ENCODE assay signal across 10 mouse cellular contexts in genomic region chr13:44868037-44868650, GRCm38 (mm10).
DNase-seq lines count a peak whose midpoint lies in the region; ATAC-seq lines count a peak whose summit lies in the region.
"Had no signal": no experiment of that assay in that cellular context is flagged by ENCODE, and none has a peak within 500 bp of the region (broad histone marks: within the 10 kb centered on the region; RNA-seq: fewer than 3 reads in every experiment).

No protein-coding gene starts in this region.

- H3K27me3 ChIP-seq in midbrain, embryonic 12.5 days: no peaks in the 10 kb centered on the region
- no peaks in the 10 kb centered on the region for H3K27me3 ChIP-seq in midbrain, embryonic 11.5 days (ENCODE audit: control insufficient read depth, insufficient read depth, low read length)
- no peaks in the 10 kb centered on the region for H3K27me3 ChIP-seq in heart, embryonic 10.5 days (ENCODE audit: insufficient read depth, poor library complexity, severe bottlenecking)
- H3K27me3 ChIP-seq: embryonic facial prominence, embryonic 12.5 days had no signal

- peak overlapping the region; percentile 35; the same call in 1 of the 2 replicates for H3K27ac ChIP-seq in midbrain, embryonic 12.5 days (replicated peaks)
- no peak overlapping the region for H3K27ac ChIP-seq in midbrain, embryonic 11.5 days (ENCODE audit: low read depth, low read length)
- H3K27ac ChIP-seq in heart, embryonic 10.5 days: no peak overlapping the region
- H3K27ac ChIP-seq: embryonic facial prominence, embryonic 12.5 days had no signal

- H3K36me3 ChIP-seq in midbrain, embryonic 12.5 days: no peaks in the 10 kb centered on the region
- no peaks in the 10 kb centered on the region for H3K36me3 ChIP-seq in midbrain, embryonic 11.5 days (ENCODE audit: control insufficient read depth, insufficient read depth, low read length)
- H3K36me3 ChIP-seq in heart, embryonic 10.5 days: no peaks in the 10 kb centered on the region
- H3K36me3 ChIP-seq: embryonic facial prominence, embryonic 12.5 days had no signal

- 0 out of 2 replicates have a peak, but pooled peaks cover 7% of the 10 kb centered on the region for H3K9me3 ChIP-seq in midbrain, embryonic 12.5 days
- H3K9me3 ChIP-seq in midbrain, embryonic 11.5 days (ENCODE audit: control insufficient read depth, low read length): no peaks in the 10 kb centered on the region
- H3K9me3 ChIP-seq in heart, embryonic 10.5 days: no peaks in the 10 kb centered on the region
- H3K9me3 ChIP-seq: embryonic facial prominence, embryonic 12.5 days; G1E had no signal

- 76% methylated on average over 4 of the region's 4 CpGs for WGBS in midbrain, embryonic 12.5 days
- 78% methylated on average over 4 of the region's 4 CpGs for WGBS in midbrain, embryonic 11.5 days
- WGBS in heart, embryonic 10.5 days: 72% methylated on average over 4 of the region's 4 CpGs

- H3K9ac ChIP-seq in midbrain, embryonic 12.5 days (replicated peaks): no peak overlapping the region
- no peak overlapping the region for H3K9ac ChIP-seq in midbrain, embryonic 11.5 days (ENCODE audit: low read length)
- H3K9ac ChIP-seq: embryonic facial prominence, embryonic 12.5 days had no signal

- no peak for ATAC-seq in midbrain, embryonic 12.5 days (ENCODE audit: low FRiP score, low read depth)
- ATAC-seq in midbrain, embryonic 11.5 days (ENCODE audit: low FRiP score): no peak
- ATAC-seq in frontal cortex, adult (ENCODE audit: low TSS enrichment): peak; percentile 80

- H3K4me3 ChIP-seq in midbrain, embryonic 12.5 days: no peak overlapping the region
- H3K4me3 ChIP-seq in midbrain, embryonic 11.5 days (ENCODE audit: low read depth, low read length): no peak overlapping the region
- no peak overlapping the region for H3K4me3 ChIP-seq in heart, embryonic 10.5 days
- H3K4me3 ChIP-seq: embryonic facial prominence, embryonic 12.5 days had no signal

- H3K4me1 ChIP-seq in midbrain, embryonic 12.5 days: peaks cover 13% of the 10 kb centered on the region
- H3K4me1 ChIP-seq in midbrain, embryonic 11.5 days (ENCODE audit: control insufficient read depth, insufficient read depth, low read length): no peaks in the 10 kb centered on the region
- no peaks in the 10 kb centered on the region for H3K4me1 ChIP-seq in heart, embryonic 10.5 days
- H3K4me1 ChIP-seq: embryonic facial prominence, embryonic 12.5 days had no signal

- no peak overlapping the region for H3K4me2 ChIP-seq in midbrain, embryonic 12.5 days (replicated peaks)
- no peak overlapping the region for H3K4me2 ChIP-seq in midbrain, embryonic 11.5 days
- H3K4me2 ChIP-seq: embryonic facial prominence, embryonic 12.5 days had no signal

- no peak for DNase-seq in midbrain, embryonic 11.5 days (ENCODE audit: low spot score, missing footprints)
- peak; percentile 15 to 59 for DNase-seq in left cerebral cortex, adult 18-20 months (ENCODE audit: low spot score in 2 of 2)
- DNase-seq in telencephalon, adult 2 months (ENCODE audit: low read depth, low spot score): peak; percentile 36
- no peak for DNase-seq in embryo, embryonic 11 days
- no peak for DNase-seq in heart, embryonic 10.5 days (ENCODE audit: low spot score)
- DNase-seq in urinary bladder, postnatal 25 days (ENCODE audit: low spot score): no peak

Comparison
In these comparisons a context has a peak if more than half of its experiments do, and no peak if none do; other contexts are left out.
1. DNase-seq: peak in left cerebral cortex, adult 18-20 months (2 of 2) and telencephalon, adult 2 months (single experiment); none in midbrain, embryonic 11.5 days (single experiment), embryo, embryonic 11 days (single experiment), heart, embryonic 10.5 days (single experiment) and urinary bladder, postnatal 25 days (single experiment).